Mouse (Mus musculus) gastrocnemius, postnatal 4 days (tissue): ENCODE data around the gene Actrt3. TPM values are rescaled to one million over a fixed set of nuclear protein-coding genes. Genes with fewer than 3 reads are reported as not detected.
"Not testable (repeated sequence)": the region's sequence is repeated elsewhere in the genome, so short reads cannot be mapped to it uniquely, and the experiment has no call there.

ENCODE experiments used
- DNase-seq, 2 experiments: peaks; one replicate each; pipeline ENCODE4 v3.0.0; 2021 to 2022; ENCODE audit warnings: low spot score in 2 of 2, mixed read lengths in 2 of 2
- total RNA-seq, 2 experiments: library from RNA; stranded (reverse); gene quantifications; 2 replicates each; pipeline ENCODE4 v1.2.3; 2021

The Actrt3 gene
- total RNA-seq, 2 experiments from 2014 or later = not detected

DNA sequence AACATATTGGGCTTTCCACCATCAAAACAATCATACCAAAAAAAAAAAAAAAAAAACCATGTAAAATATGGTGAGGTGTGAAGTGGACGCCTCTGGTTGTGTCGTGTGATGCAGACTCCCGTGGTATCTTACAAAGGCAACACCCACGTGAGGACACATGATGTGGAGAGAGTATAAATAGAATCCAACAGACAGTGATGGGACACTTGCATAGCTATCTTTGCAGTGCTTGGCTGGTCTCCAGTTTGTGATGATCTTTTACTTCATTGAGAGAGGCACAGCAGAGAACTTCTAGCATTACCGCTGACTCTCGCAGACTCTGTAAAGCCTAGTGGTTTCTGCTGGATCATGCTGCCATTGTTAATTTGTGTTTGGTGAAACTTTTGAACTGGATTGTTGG is 10.9 kb downstream of the Actrt3 start:
- no peak for DNase-seq

DNA sequence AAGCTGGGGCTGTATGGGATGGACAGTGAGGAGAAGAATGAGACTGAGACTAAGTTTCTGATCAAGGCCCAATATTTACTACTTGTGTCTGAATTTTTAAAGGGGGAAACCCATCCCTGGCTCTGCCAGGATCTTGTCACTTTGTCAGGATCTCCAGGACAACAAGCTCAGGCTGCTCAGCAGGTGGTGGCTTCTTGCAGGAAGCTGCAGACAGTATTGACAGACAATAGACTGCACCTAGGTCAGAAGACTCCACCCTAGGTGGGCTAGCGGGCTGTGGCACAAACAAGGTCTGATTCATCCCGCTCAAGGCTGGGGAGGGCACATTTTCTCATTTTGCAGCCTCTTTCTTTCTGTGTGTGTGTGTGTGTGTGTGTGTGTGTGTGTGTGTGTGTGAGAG is 26.2 kb downstream of the Actrt3 start:
- no peak for DNase-seq

DNA sequence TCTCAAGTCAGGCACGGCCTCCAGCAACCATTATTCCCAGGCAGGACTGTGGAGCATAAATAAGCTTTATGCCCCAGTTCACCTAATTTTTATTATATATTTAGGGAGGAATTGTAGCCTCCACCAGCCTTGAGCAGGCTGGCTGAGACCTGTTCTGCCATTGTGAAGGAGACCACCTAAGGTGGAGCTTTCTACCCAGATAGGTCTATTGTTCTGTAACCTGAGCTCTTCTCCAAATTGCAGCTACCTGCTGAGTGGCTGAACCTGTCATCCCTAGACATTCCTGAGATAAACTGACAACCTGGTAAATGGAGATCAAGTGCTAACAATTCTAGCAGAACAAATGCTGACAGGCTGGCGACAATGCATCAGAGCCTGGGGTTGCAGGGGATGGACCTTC is 33.4 kb downstream of the Actrt3 start:
- not testable (repeated sequence) for DNase-seq

DNA sequence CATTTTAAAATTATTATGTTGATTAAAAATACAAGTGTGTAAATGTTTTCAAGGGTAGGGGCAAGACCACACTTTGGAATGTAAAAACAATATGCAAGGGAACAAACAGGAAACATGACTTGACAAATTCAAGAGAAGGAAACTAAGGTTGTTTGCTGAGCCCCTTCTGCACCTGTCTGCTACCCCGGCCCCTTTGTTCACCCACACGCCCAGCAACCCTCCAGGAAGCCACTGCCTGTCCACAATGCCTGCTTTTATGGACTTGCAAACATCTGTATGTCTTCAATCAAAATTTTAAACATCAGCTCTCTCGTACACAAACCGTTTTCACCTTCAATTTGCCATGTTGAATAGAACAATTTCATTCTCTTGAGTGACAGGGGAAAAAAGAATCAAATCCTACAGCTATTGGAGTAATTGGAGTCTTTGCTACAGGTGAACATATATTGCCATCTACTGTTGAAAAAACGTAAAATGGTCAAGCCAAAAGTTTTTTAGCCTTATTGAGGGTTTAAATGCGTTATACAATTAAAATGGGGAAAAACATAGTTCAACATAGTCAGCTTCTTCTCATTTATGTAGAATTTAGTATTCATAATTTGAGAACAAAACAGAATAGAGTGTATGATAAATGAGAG is 38.9 kb downstream of the Actrt3 start:
- no peak for DNase-seq

DNA sequence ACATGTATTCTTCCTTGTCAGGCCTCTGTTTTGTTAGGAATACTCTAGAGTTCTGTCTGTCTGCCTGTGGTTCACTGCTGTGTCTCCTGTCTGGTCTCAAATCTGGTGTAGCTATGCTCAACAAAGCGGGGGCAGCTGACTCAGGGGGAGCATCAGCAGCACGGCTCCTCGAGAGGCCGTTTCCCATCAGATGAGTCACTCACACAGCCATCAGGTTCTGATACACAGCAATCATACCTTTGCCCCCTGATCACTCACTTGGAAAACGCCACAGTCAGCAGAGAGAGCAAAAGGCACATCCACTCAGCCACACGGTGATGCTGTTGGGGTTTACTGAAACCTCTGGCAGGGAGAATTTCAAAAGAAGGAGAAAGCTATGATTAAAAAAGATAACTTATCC is 46.0 kb downstream of the Actrt3 start:
- no peak for DNase-seq

DNA sequence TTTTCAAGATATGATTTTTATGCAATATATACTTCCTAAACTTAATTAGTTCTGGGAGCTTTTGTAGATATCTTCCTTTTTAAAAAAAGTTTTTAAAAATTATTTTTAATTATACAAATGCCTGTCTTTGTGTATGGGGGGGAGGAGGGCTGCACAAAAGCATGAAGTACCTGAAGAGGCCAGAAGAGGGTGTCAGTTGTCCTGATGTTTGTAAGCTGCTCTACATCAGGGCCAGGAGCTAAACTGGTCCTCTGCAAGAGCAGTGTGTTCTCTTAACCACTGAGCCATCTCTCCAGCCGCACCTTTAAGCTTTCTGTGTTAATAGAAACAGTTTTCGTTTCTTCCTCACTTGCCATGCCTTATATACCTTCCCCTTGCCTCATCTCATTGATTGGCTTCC is 49.5 kb downstream of the Actrt3 start:
- no peak for DNase-seq

DNA sequence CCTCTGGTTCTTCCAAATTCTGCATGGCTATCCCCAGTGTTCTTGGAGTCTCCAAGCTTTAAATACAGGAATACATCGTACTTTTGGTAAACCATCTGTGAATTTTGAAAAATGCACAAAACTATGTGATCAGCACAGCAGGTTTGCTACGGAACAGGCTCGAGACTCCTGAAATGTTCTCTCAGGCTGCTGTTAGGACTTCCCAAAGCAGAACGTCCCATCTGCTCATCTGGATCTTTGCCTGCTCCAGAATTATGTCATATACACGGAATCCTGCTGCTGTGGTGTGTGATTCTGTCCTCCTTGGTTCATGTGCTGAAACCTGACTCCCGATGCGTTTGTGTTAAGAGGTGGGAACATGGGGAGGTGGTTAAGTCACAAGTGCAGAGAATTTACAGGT is 50.8 kb downstream of the Actrt3 start:
- DNase-seq = no peak

DNA sequence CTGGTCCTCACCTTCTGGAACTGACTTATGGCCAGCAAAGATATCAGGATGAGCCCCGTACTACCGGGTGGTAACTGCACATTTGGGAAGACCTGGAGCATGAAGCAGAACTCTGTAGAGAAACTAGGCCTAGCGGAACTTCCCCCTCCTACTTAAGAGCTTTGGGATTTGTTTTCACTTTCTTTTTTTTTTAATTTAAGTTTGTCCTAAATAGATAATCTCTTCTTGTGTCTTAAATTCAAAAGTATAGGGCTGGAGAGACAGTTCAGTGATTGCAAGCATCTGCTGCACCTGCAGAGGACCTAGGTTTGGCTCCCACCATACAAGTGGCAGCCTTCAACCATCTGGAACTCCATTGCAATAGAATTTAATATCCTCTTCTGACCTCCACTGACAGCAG is 51.8 kb downstream of the Actrt3 start, which contains the start of gene Mecom:
Mecom (minus strand) TSS at position 101 of the 400 bp plus-strand sequence.
- DNase-seq = no peak

Other genes starting within 250 kb of the Actrt3 start
- gene Mecom, start 51.9 kb downstream of the Actrt3 start, total RNA-seq = 10 to 100 TPM; 15.6 to 18.0 TPM
- 10 to 100 TPM; 16.5 to 22.0 TPM for gene Mynn, start 2.1 kb upstream of the Actrt3 start, total RNA-seq
- gene Lrriq4, start 44.6 kb upstream of the Actrt3 start, total RNA-seq = not detected
- not detected for gene Lrrc34, start 47.9 kb upstream of the Actrt3 start, total RNA-seq
- gene Lrrc31, start 99.9 kb upstream of the Actrt3 start, total RNA-seq = not detected
- gene Samd7, start 146.4 kb upstream of the Actrt3 start, total RNA-seq = 1 to 10 TPM; 1.8 to 2.1 TPM
- 10 to 100 TPM; 78.3 to 88.1 TPM for gene Sec62, start 192.9 kb upstream of the Actrt3 start, total RNA-seq